Mouse (Mus musculus): Measurements from ENCODE around the gene Abcc1. TPM values are rescaled to one million over a fixed set of nuclear protein-coding genes. Genes with fewer than 3 reads are reported as not detected.
A peak's percentile ranks its signal among the peaks of the same experiment; 100 is the strongest.

The Abcc1 gene
- polyA plus RNA-seq, 1 experiment, result 26.5 TPM

DNA sequence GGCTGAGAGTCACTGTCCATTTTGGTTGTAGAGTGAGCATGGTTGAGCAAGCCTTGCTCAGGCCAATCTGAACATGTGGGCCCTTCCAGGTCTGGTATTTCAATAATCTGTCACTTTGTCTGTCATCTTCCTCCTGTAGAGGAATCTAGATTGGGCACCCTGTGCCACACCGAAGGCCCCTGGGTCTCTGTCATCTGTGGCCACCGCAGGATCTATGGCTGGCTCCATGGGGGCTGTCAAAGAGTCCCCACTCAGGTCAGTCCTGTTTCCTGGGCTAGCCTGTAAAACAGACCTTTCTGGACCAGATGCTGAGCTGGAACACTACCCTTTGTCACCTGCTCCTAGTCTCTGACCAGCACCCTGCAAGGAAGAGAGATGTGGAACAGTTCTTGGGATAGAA, 118.3 kb downstream of the Abcc1 start:
- Histone ChIP-seq H3K4me3 (ENCODE audit: insufficient read depth, low read depth, low read length) (no peak overlapping the region), H3K4me1 (ENCODE audit: control insufficient read depth, insufficient read depth, low read length) (no peaks in the 10 kb centered on the region), H3K27ac (ENCODE audit: insufficient read depth, low read depth, low read length) (no peak overlapping the region), H3K27me3 (replicated peaks; ENCODE audit: control insufficient read depth, insufficient read depth, low read length) (no peaks in the 10 kb centered on the region; the same call in 1 of the 2 replicates), H3K36me3 (ENCODE audit: control insufficient read depth, insufficient read depth, low read length) (no peaks in the 10 kb centered on the region)
- 98% methylated on average over 2 of the region's 2 CpGs for WGBS
- TF ChIP-seq POLR2A (IDR thresholded peaks at IDR 0.05; ENCODE audit: low read depth, low read length) (no peak), CTCF (conservative IDR thresholded peaks at IDR 0.05; ENCODE audit: insufficient read depth, insufficient read length, low read depth, low read length) (no peak)
- no peak for DNase-seq

DNA sequence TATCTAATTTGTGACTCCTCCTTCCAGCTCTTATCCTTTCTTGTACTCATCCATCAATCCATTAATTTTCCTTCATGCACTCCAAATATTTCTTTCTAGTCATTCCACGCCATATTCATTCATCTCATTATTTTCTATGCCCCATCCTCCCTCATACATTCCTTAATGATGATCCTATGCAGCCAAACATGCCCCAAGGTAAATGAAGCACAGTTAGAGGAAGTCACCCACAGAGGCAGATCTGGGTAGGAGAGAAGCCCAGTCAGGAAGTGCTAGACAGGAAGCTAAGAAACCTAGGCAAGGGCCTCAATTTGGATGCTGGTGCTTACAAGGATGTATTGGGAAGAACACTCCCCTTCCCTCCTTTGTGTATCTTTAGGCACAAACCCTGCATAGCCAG, 121.9 kb downstream of the Abcc1 start:
- 74% methylated on average over 1 of the region's 1 CpGs for WGBS
- Histone ChIP-seq H3K4me1 (ENCODE audit: control insufficient read depth, insufficient read depth, low read length) (no peaks in the 10 kb centered on the region), H3K36me3 (ENCODE audit: control insufficient read depth, insufficient read depth, low read length) (no peaks in the 10 kb centered on the region), H3K27ac (ENCODE audit: insufficient read depth, low read depth, low read length) (no peak overlapping the region), H3K27me3 (replicated peaks; ENCODE audit: control insufficient read depth, insufficient read depth, low read length) (no peaks in the 10 kb centered on the region; the same call in 1 of the 2 replicates), H3K4me3 (ENCODE audit: insufficient read depth, low read depth, low read length) (no peak overlapping the region)
- TF ChIP-seq CTCF (conservative IDR thresholded peaks at IDR 0.05; ENCODE audit: insufficient read depth, insufficient read length, low read depth, low read length) (no peak), POLR2A (IDR thresholded peaks at IDR 0.05; ENCODE audit: low read depth, low read length) (no peak)
- DNase-seq, result no peak

DNA sequence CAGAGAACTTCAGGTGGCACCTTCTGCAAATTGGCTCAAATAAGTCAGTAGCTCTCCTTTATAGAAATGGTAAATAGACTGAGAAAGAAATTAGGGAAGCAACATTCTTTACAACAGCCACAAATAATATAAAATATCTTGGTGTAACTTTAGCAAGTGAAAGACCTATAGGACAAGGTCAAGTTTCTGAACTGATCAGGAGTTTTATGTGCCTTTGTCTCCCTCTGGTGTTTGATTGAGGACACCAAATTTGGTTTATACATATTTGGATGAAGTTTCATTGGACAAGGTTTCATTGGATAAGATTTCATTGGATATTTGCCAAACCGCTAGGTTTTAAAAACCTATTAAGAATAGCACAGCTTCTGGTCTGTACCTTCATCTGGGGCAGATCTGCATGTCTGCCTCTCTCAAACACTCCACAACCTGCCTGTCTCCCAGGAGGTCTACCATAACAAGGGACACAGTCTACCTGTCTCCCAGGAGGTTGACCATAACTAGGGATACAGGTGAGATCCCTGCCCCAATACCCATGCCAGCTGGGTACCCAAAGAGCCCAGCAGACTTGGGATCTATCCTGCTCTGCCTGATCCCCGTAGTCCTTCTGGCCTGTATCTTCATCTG, 132.2 kb downstream of the Abcc1 start:
- Histone ChIP-seq H3K4me3 (ENCODE audit: insufficient read depth, low read depth, low read length) (no peak overlapping the region), H3K36me3 (ENCODE audit: control insufficient read depth, insufficient read depth, low read length) (no peaks in the 10 kb centered on the region), H3K27ac (ENCODE audit: insufficient read depth, low read depth, low read length) (no peak overlapping the region), H3K4me1 (ENCODE audit: control insufficient read depth, insufficient read depth, low read length) (no peaks in the 10 kb centered on the region), H3K27me3 (replicated peaks; ENCODE audit: control insufficient read depth, insufficient read depth, low read length) (no peaks in the 10 kb centered on the region)
- WGBS, result 81% methylated on average over 2 of the region's 2 CpGs
- TF ChIP-seq POLR2A (IDR thresholded peaks at IDR 0.05; ENCODE audit: low read depth, low read length) (no peak), CTCF (conservative IDR thresholded peaks at IDR 0.05; ENCODE audit: insufficient read depth, insufficient read length, low read depth, low read length) (no peak)
- DNase-seq, result peak; percentile 45

DNA sequence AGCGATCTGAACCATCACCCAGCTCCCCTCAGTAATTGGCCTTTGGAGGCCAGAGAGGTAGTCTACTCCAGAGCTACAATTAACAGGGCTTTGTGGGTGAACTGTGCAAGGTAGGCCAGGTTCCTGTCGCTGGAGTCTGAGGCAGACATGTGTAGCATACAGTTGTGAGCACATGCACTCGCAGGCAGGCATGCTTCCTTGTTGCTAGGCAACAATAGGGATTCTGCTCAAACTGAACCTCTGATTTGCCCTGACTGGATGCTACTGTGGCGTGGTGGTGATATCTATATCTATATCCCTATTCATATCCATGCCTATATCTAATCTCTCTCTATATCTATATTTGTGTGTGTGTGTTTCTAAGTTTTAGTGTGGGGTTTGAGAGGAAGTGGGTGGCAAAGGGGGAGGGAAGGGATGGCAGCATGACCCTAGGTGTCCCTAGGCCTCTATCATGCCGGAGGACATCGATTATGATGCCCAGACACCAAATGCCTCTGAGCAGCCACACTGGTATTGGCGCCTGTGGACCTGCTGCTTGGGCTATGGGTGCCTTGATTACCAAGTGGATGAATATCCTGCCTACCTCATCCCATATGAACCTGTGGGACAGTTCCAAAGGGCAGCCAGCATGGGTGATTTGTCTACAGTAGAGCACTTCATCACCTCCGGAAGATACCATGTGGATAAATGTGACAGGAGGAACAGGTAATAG, 140.4 kb downstream of the Abcc1 start:
- no peaks in the 10 kb centered on the region for H3K27me3 ChIP-seq (replicated peaks; ENCODE audit: control insufficient read depth, insufficient read depth, low read length)
- DNase-seq, result no peak
- no peak overlapping the region for H3K4me3 ChIP-seq (ENCODE audit: insufficient read depth, low read depth, low read length)
- H3K36me3 ChIP-seq (ENCODE audit: control insufficient read depth, insufficient read depth, low read length), result no peaks in the 10 kb centered on the region
- WGBS, result 87% methylated on average over 8 of the region's 8 CpGs
- no peaks in the 10 kb centered on the region for H3K4me1 ChIP-seq (ENCODE audit: control insufficient read depth, insufficient read depth, low read length)
- no peak for TF ChIP-seq POLR2A (IDR thresholded peaks at IDR 0.05; ENCODE audit: low read depth, low read length)
- TF ChIP-seq CTCF (conservative IDR thresholded peaks at IDR 0.05; ENCODE audit: insufficient read depth, insufficient read length, low read depth, low read length), result no peak
- H3K27ac ChIP-seq (ENCODE audit: insufficient read depth, low read depth, low read length), result no peak overlapping the region

DNA sequence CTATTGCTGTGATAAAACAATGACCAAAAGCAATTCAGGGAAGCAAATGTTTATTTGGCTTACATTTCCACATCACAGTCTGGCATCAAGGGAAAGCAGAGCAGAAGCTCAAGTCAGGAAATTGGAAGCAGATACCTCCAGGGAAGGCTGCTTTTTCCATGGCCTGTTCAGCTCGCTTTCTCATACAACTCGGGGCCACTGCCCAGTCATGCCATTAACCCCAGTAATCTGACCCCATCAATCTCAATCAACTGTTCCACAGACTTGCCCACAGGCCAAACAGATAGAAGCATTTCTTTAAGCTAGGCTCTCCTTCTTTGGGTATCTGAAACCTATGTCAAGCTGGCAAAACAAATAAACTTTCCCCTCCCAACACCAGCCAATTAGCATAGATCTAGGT, 145.1 kb downstream of the Abcc1 start:
- TF ChIP-seq POLR2A (IDR thresholded peaks at IDR 0.05; ENCODE audit: low read depth, low read length), result no peak
- TF ChIP-seq CTCF (conservative IDR thresholded peaks at IDR 0.05; ENCODE audit: insufficient read depth, insufficient read length, low read depth, low read length), result no peak
- no peak for DNase-seq
- no peaks in the 10 kb centered on the region for H3K27me3 ChIP-seq (replicated peaks; ENCODE audit: control insufficient read depth, insufficient read depth, low read length)

More for the DNA sequence above, 145.1 kb downstream of the Abcc1 start:
- WGBS, result 17% methylated on average over 2 of the region's 2 CpGs
- Histone ChIP-seq H3K27ac (ENCODE audit: insufficient read depth, low read depth, low read length) (no peak overlapping the region), H3K4me1 (ENCODE audit: control insufficient read depth, insufficient read depth, low read length) (no peaks in the 10 kb centered on the region), H3K4me3 (ENCODE audit: insufficient read depth, low read depth, low read length) (no peak overlapping the region), H3K36me3 (ENCODE audit: control insufficient read depth, insufficient read depth, low read length) (no peaks in the 10 kb centered on the region)

Other genes starting within 250 kb of the Abcc1 start
- gene Nde1, start 198.3 kb upstream of the Abcc1 start, polyA plus RNA-seq (2012; rRNA removed), result 22.0 and 23.6 TPM in 2 replicates
- 11.3 and 11.5 TPM in 2 replicates for gene Marf1, start 198.2 kb upstream of the Abcc1 start, polyA plus RNA-seq (2012; rRNA removed)
- 5.9 and 10.3 TPM in 2 replicates for gene Myh11, start 70.2 kb upstream of the Abcc1 start, polyA plus RNA-seq (2012; rRNA removed)
- gene Fopnl, start 44.2 kb upstream of the Abcc1 start, polyA plus RNA-seq (2012; rRNA removed), result 32.4 and 34.6 TPM in 2 replicates
- not detected in 2 replicates for gene A630010A05Rik, start 200.8 kb downstream of the Abcc1 start, polyA plus RNA-seq (2012; rRNA removed)

Measured in kidney, adult 2 months (tissue).